Mouse (Mus musculus): Measurements from ENCODE around the gene Arid4b. TPM values are rescaled to one million over a fixed set of nuclear protein-coding genes. Genes with fewer than 3 reads are reported as not detected.
"Not testable (repeated sequence)": the region's sequence is repeated elsewhere in the genome, so short reads cannot be mapped to it uniquely, and the experiment has no call there.

The Arid4b gene
- 46.9 and 50.0 TPM in 2 replicates for polyA plus RNA-seq (2016; fragmentation: Nextera tagmentation; extraction: Ambion mirVana)

GRCm38 (mm10) chr13:14063013-14063941 lies at the start of gene Arid4b, which contains the start of gene Ggps1:
TSS of gene Arid4b (plus strand) at chr13:14063232.
TSS of gene Ggps1 (minus strand) at chr13:14063488.
- under 1% methylated on average over 64 of the region's 64 CpGs for WGBS
- ATAC-seq (ENCODE audit: insufficient number of reproducible peaks, low FRiP score) = peak; percentile 97
- Histone ChIP-seq H3K27me3 (replicated peaks) (no peaks in the 10 kb centered on the region), H3K36me3 (peaks cover 7% of the 10 kb centered on the region; the same call in 1 of the 2 replicates), H3K9me3 (replicated peaks) (no peaks in the 10 kb centered on the region), H3K4me1 (replicated peaks) (peaks cover 18% of the 10 kb centered on the region), H3K27ac (ENCODE audit: poor library complexity, severe bottlenecking) (peak within 1 kb of the TSS; percentile 98), H3K9ac (peak within 1 kb of the TSS; percentile 99), H3K4me2 (peak within 1 kb of the TSS; percentile 87), H3K4me3 (peak within 1 kb of the TSS; percentile 98)

GRCm38 (mm10) chr13:14014001-14014400 lies 49.0 kb upstream of the Arid4b start:
- no peaks in the 10 kb centered on the region for H3K4me1 ChIP-seq (replicated peaks)
- no peaks in the 10 kb centered on the region for H3K27me3 ChIP-seq (replicated peaks)
- no peak overlapping the region for H3K4me2 ChIP-seq
- H3K9me3 ChIP-seq (replicated peaks) = no peaks in the 10 kb centered on the region
- H3K27ac ChIP-seq (ENCODE audit: poor library complexity, severe bottlenecking) = no peak overlapping the region
- H3K36me3 ChIP-seq = peaks cover 58% of the 10 kb centered on the region
- H3K4me3 ChIP-seq = no peak overlapping the region
- no peak for ATAC-seq (ENCODE audit: insufficient number of reproducible peaks, low FRiP score)
- WGBS = 94% methylated on average over 2 of the region's 2 CpGs
- no peak overlapping the region for H3K9ac ChIP-seq

- no peaks in the 10 kb centered on the region for H3K4me1 ChIP-seq (replicated peaks)
- no peaks in the 10 kb centered on the region for H3K9me3 ChIP-seq (replicated peaks)
- no peak overlapping the region for H3K4me3 ChIP-seq
- ATAC-seq (ENCODE audit: insufficient number of reproducible peaks, low FRiP score) = no peak
- H3K4me2 ChIP-seq = no peak overlapping the region
- WGBS = 90% methylated on average over 4 of the region's 4 CpGs
- H3K9ac ChIP-seq = no peak overlapping the region
- H3K36me3 ChIP-seq = peaks cover 58% of the 10 kb centered on the region
- H3K27ac ChIP-seq (ENCODE audit: poor library complexity, severe bottlenecking) = no peak overlapping the region
- no peaks in the 10 kb centered on the region for H3K27me3 ChIP-seq (replicated peaks)
Observed at GRCm38 (mm10) chr13:14014540-14014939, 48.5 kb upstream of the Arid4b start.

GRCm38 (mm10) chr13:14015609-14016008 lies 47.4 kb upstream of the Arid4b start:
- ATAC-seq (ENCODE audit: insufficient number of reproducible peaks, low FRiP score) = no peak
- H3K9me3 ChIP-seq (replicated peaks) = no peaks in the 10 kb centered on the region
- H3K4me1 ChIP-seq (replicated peaks) = no peaks in the 10 kb centered on the region
- H3K9ac ChIP-seq = no peak overlapping the region
- H3K27me3 ChIP-seq (replicated peaks) = no peaks in the 10 kb centered on the region
- H3K27ac ChIP-seq (ENCODE audit: poor library complexity, severe bottlenecking) = no peak overlapping the region
- H3K4me3 ChIP-seq = no peak overlapping the region
- no peak overlapping the region for H3K4me2 ChIP-seq
- H3K36me3 ChIP-seq = peaks cover 55% of the 10 kb centered on the region
- 90% methylated on average over 6 of the region's 6 CpGs for WGBS

GRCm38 (mm10) chr13:14018283-14018682 lies 44.7 kb upstream of the Arid4b start:
- Histone ChIP-seq H3K27ac (ENCODE audit: poor library complexity, severe bottlenecking) (no peak overlapping the region), H3K4me2 (no peak overlapping the region), H3K9ac (no peak overlapping the region), H3K27me3 (replicated peaks) (no peaks in the 10 kb centered on the region), H3K4me3 (no peak overlapping the region), H3K9me3 (replicated peaks) (no peaks in the 10 kb centered on the region), H3K4me1 (replicated peaks) (no peaks in the 10 kb centered on the region), H3K36me3 (peaks cover 34% of the 10 kb centered on the region)
- peak; percentile 73; the same call in 1 of the 2 replicates for ATAC-seq (ENCODE audit: insufficient number of reproducible peaks, low FRiP score)

- no peak overlapping the region for H3K4me2 ChIP-seq
- 89% methylated on average over 3 of the region's 3 CpGs for WGBS
- H3K27me3 ChIP-seq (replicated peaks) = no peaks in the 10 kb centered on the region
- no peak; the same call in 1 of the 2 replicates for ATAC-seq (ENCODE audit: insufficient number of reproducible peaks, low FRiP score)
- H3K27ac ChIP-seq (ENCODE audit: poor library complexity, severe bottlenecking) = no peak overlapping the region
- no peak overlapping the region for H3K4me3 ChIP-seq
- peaks cover 30% of the 10 kb centered on the region for H3K36me3 ChIP-seq
- H3K9ac ChIP-seq = no peak overlapping the region
- no peaks in the 10 kb centered on the region for H3K9me3 ChIP-seq (replicated peaks)
- H3K4me1 ChIP-seq (replicated peaks) = no peaks in the 10 kb centered on the region
Observed at GRCm38 (mm10) chr13:14018852-14019251, 44.2 kb upstream of the Arid4b start.

GRCm38 (mm10) chr13:14021417-14021816 lies 41.6 kb upstream of the Arid4b start:
- H3K4me2 ChIP-seq; H3K9me3 ChIP-seq (replicated peaks); H3K4me3 ChIP-seq; H3K27ac ChIP-seq (ENCODE audit: poor library complexity, severe bottlenecking); ATAC-seq (ENCODE audit: insufficient number of reproducible peaks, low FRiP score); H3K27me3 ChIP-seq (replicated peaks); H3K9ac ChIP-seq; H3K4me1 ChIP-seq (replicated peaks): not testable (repeated sequence)
- WGBS = 39% methylated on average over 12 of the region's 12 CpGs
- peaks cover 26% of the 10 kb centered on the region for H3K36me3 ChIP-seq

- ATAC-seq (ENCODE audit: insufficient number of reproducible peaks, low FRiP score) = no peak
- H3K9me3 ChIP-seq (replicated peaks) = no peaks in the 10 kb centered on the region
- H3K36me3 ChIP-seq = peaks cover 28% of the 10 kb centered on the region
- H3K4me2 ChIP-seq = no peak overlapping the region
- WGBS = 90% methylated on average over 6 of the region's 6 CpGs
- H3K9ac ChIP-seq = no peak overlapping the region
- H3K4me3 ChIP-seq = no peak overlapping the region
- no peaks in the 10 kb centered on the region for H3K4me1 ChIP-seq (replicated peaks)
- H3K27ac ChIP-seq (ENCODE audit: poor library complexity, severe bottlenecking) = no peak overlapping the region
- H3K27me3 ChIP-seq (replicated peaks) = no peaks in the 10 kb centered on the region
Observed at GRCm38 (mm10) chr13:14025554-14025953, 37.5 kb upstream of the Arid4b start.

DNA sequence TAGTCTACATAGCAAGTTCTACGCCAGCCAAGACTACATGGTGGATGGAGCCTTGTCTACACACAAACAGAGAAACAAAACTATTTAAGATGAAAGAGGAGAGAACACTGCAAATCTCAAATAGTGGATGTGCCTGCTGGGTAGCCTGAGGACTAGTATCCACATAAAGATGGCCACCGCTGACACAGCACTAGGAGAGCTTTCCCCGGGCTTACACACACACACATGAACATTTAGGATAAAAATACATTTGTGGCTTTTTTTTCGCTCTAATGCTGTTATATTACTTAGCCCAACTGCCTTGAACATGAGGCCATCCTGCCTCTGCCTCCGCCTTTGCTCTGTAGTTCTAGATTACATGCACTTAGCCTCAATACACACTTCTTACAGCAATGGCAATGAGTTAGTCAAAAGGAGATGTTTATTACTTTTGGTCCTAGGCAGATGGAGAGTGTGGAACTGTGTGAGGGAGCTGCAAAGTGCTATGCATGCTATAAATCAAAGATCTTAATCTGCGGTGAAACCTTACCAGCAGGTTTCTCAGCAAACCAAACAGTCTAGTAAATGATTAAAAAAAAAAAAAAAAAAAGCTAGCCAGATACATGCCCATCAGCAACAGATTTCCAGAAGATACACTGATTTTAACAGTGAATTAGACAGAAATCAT lies 36.7 kb upstream of the Arid4b start:
- H3K9me3 ChIP-seq (replicated peaks) = no peaks in the 10 kb centered on the region
- no peak overlapping the region for H3K27ac ChIP-seq (ENCODE audit: poor library complexity, severe bottlenecking)
- H3K27me3 ChIP-seq (replicated peaks) = no peaks in the 10 kb centered on the region
- no peaks in the 10 kb centered on the region for H3K4me1 ChIP-seq (replicated peaks)
- no peak for ATAC-seq (ENCODE audit: insufficient number of reproducible peaks, low FRiP score)
- no peak overlapping the region for H3K9ac ChIP-seq
- WGBS = 94% methylated on average over 6 of the region's 6 CpGs
- H3K36me3 ChIP-seq = peaks cover 28% of the 10 kb centered on the region
- no peak overlapping the region for H3K4me2 ChIP-seq
- no peak overlapping the region for H3K4me3 ChIP-seq

- H3K4me1 ChIP-seq (replicated peaks) = peaks cover 4% of the 10 kb centered on the region
- H3K27ac ChIP-seq (ENCODE audit: poor library complexity, severe bottlenecking) = peak overlapping the region; percentile 48
- ATAC-seq (ENCODE audit: insufficient number of reproducible peaks, low FRiP score) = peak; percentile 56
- 76% methylated on average over 5 of the region's 5 CpGs for WGBS
- no peaks in the 10 kb centered on the region for H3K27me3 ChIP-seq (replicated peaks)
- H3K9me3 ChIP-seq (replicated peaks) = no peaks in the 10 kb centered on the region
- H3K9ac ChIP-seq = no peak overlapping the region
- H3K4me3 ChIP-seq = no peak overlapping the region
- H3K4me2 ChIP-seq = no peak overlapping the region
- H3K36me3 ChIP-seq = peaks cover 9% of the 10 kb centered on the region
Observed at GRCm38 (mm10) chr13:14033309-14034072, 29.5 kb upstream of the Arid4b start.

DNA sequence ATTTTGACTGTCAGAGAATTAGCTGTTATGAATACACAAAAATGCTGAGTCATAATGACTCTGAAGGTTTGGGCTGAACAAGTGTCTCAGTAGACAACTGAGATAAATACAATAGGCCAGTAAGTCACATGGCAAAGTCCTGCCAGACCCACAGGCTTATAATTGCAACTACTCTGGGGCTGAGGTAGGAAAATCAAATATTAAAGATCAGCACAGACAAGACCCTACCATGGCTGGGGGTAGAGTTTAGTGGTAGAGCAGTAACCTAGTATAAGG lies 29.0 kb upstream of the Arid4b start:
- ATAC-seq (ENCODE audit: insufficient number of reproducible peaks, low FRiP score) = peak; percentile 90

More for the DNA sequence above, 29.0 kb upstream of the Arid4b start:
- Histone ChIP-seq H3K9ac (no peak overlapping the region), H3K9me3 (replicated peaks) (no peaks in the 10 kb centered on the region), H3K4me1 (replicated peaks) (peaks cover 8% of the 10 kb centered on the region), H3K4me2 (no peak overlapping the region), H3K4me3 (no peak overlapping the region), H3K27ac (ENCODE audit: poor library complexity, severe bottlenecking) (no peak overlapping the region), H3K36me3 (peaks cover 6% of the 10 kb centered on the region), H3K27me3 (replicated peaks) (no peaks in the 10 kb centered on the region)
